Comparison of ENCODE assay signal across 34 mouse cellular contexts in genomic region chr6:119351656-119352055, GRCm38 (mm10). TPM values are rescaled to one million over a fixed set of nuclear protein-coding genes. Genes with fewer than 3 reads are reported as not detected.
"Had no signal": no experiment of that assay in that cellular context is flagged by ENCODE, and none has a peak within 500 bp of the region (broad histone marks: within the 10 kb centered on the region; RNA-seq: fewer than 3 reads in every experiment).

No protein-coding gene starts in this region.

- DNase-seq: left cerebral cortex, postnatal 4 days; liver; liver, embryonic 13.5 days; lung, adult 18-20 months; lung, adult 2 months; lung, embryonic 14.5 days; lung, postnatal 10 days; lung, postnatal 14 days; lung, postnatal 4 days; midbrain, embryonic 14.5 days had no signal

- H3K9me3 ChIP-seq: limb, embryonic 12.5 days; limb, embryonic 13.5 days; limb, embryonic 15.5 days; liver, embryonic 12.5 days; liver, embryonic 13.5 days; liver, embryonic 15.5 days; lung, embryonic 15.5 days; megakaryocyte, embryonic 14.5 days; midbrain, embryonic 10.5 days; midbrain, embryonic 12.5 days; midbrain, embryonic 13.5 days; midbrain, embryonic 15.5 days; neural tube, embryonic 12.5 days; neural tube, embryonic 13.5 days had no signal

- H3K4me3 ChIP-seq: left cerebral cortex, adult 2 months; limb, embryonic 12.5 days; limb, embryonic 13.5 days; limb, embryonic 15.5 days; liver, embryonic 12.5 days; liver, embryonic 13.5 days; liver, embryonic 15.5 days; lung, embryonic 15.5 days; megakaryocyte, embryonic 14.5 days; midbrain, embryonic 10.5 days; midbrain, embryonic 12.5 days; midbrain, embryonic 13.5 days; midbrain, embryonic 15.5 days; myocyte; neural tube, embryonic 12.5 days; neural tube, embryonic 13.5 days had no signal

- H3K9ac ChIP-seq: limb, embryonic 12.5 days; limb, embryonic 13.5 days; limb, embryonic 15.5 days; liver, embryonic 12.5 days; liver, embryonic 13.5 days; liver, embryonic 14.5 days; liver, embryonic 15.5 days; lung, embryonic 14.5 days; lung, embryonic 15.5 days; midbrain, embryonic 12.5 days; midbrain, embryonic 13.5 days; midbrain, embryonic 15.5 days; neural tube, embryonic 12.5 days; neural tube, embryonic 13.5 days had no signal

- H3K27ac ChIP-seq: left cerebral cortex, adult 2 months; limb, embryonic 12.5 days; limb, embryonic 13.5 days; limb, embryonic 15.5 days; liver, embryonic 12.5 days; liver, embryonic 13.5 days; liver, embryonic 14.5 days; liver, embryonic 15.5 days; lung, embryonic 15.5 days; macrophage; midbrain, embryonic 10.5 days; midbrain, embryonic 12.5 days; midbrain, embryonic 13.5 days; midbrain, embryonic 15.5 days; neural tube, embryonic 12.5 days; neural tube, embryonic 13.5 days had no signal

- H3K4me1 ChIP-seq: limb, embryonic 12.5 days; limb, embryonic 15.5 days; liver, embryonic 12.5 days; liver, embryonic 13.5 days; liver, embryonic 15.5 days; lung, embryonic 15.5 days; midbrain, embryonic 12.5 days; midbrain, embryonic 13.5 days; midbrain, embryonic 15.5 days; neural tube, embryonic 12.5 days; neural tube, embryonic 13.5 days had no signal

- ATAC-seq: liver, embryonic 12.5 days; lung, postnatal 0 days; midbrain, embryonic 13.5 days; midbrain, embryonic 15.5 days; midbrain, embryonic 16.5 days had no signal

- H3K27me3 ChIP-seq: limb, embryonic 12.5 days; limb, embryonic 13.5 days; limb, embryonic 15.5 days; liver, embryonic 13.5 days; liver, embryonic 15.5 days; lung, embryonic 15.5 days; midbrain, embryonic 13.5 days; midbrain, embryonic 15.5 days; neural tube, embryonic 12.5 days; neural tube, embryonic 13.5 days had no signal

- H3K4me2 ChIP-seq: limb, embryonic 12.5 days; limb, embryonic 13.5 days; limb, embryonic 15.5 days; liver, embryonic 11.5 days; liver, embryonic 12.5 days; liver, embryonic 13.5 days; liver, embryonic 15.5 days; lung, embryonic 14.5 days; lung, embryonic 15.5 days; midbrain, embryonic 11.5 days; midbrain, embryonic 12.5 days; midbrain, embryonic 13.5 days; midbrain, embryonic 15.5 days; neural tube, embryonic 12.5 days; neural tube, embryonic 13.5 days had no signal

RNA-seq across cellular contexts. Expression of gene Lrtm2, which starts 21.1 kb away (rescaled TPM):
- total RNA-seq: megakaryocyte, adult 5-6 weeks had no signal
- polyA plus RNA-seq: limb, embryonic 11.5 days; limb, embryonic 12.5 days; limb, embryonic 13.5 days; liver, embryonic 11.5 days; liver, embryonic 12.5 days; liver, embryonic 13.5 days; liver, embryonic 16.5 days; macrophage; midbrain, embryonic 11.5 days had no signal
